Mouse (Mus musculus) stomach, embryonic 16.5 days (tissue): Measurements from ENCODE around the gene Slit3. TPM values are rescaled to one million over a fixed set of nuclear protein-coding genes. Genes with fewer than 3 reads are reported as not detected.

ENCODE experiments used
- ATAC-seq: fragments of 200-750 bp; cut with Nextera tagmentation; 2 replicates; pipeline ENCODE4 v1.8.0; 2017; ENCODE audit warnings: moderate number of reproducible peaks, moderate TSS enrichment; ENCODE audit not compliant: insufficient read depth, low FRiP score
- H3K27ac ChIP-seq: fragments of 300-500 bp; sonication (generic); 2 replicates; pipeline ENCODE4 v1.5.1; 2014; ENCODE audit warnings: low read length
- H3K27me3 ChIP-seq: fragments of 300-500 bp; sonication (generic); 2 replicates; pipeline ENCODE4 v1.6.1; 2014; ENCODE audit warnings: low read length, control low read depth, mixed read lengths; ENCODE audit not compliant: control insufficient read depth, insufficient read depth
- H3K36me3 ChIP-seq: fragments of 300-500 bp; sonication (generic); 2 replicates; pipeline ENCODE4 v1.6.1; 2014; ENCODE audit warnings: low read length; ENCODE audit not compliant: control insufficient read depth, insufficient read depth
- H3K4me1 ChIP-seq: fragments of 300-500 bp; sonication (generic); 2 replicates; pipeline ENCODE4 v1.6.1; 2014; ENCODE audit warnings: low read length, control low read depth, mixed read lengths; ENCODE audit not compliant: control insufficient read depth, insufficient read depth
- H3K4me2 ChIP-seq: fragments of 300-500 bp; sonication (generic); 2 replicates; pipeline ENCODE4 v1.6.1; 2014; ENCODE audit warnings: low read depth, low read length, mixed read lengths
- H3K4me3 ChIP-seq: fragments of 300-500 bp; sonication (generic); replicated peaks from 2 replicates; pipeline ENCODE4 v1.5.1; 2014; ENCODE audit warnings: mild to moderate bottlenecking, low read length
- H3K9ac ChIP-seq: fragments of 300-500 bp; sonication (generic); 2 replicates; pipeline ENCODE4 v1.6.1; 2014; ENCODE audit warnings: low read length
- H3K9me3 ChIP-seq: fragments of 300-500 bp; sonication (generic); replicated peaks from 2 replicates; pipeline ENCODE4 v1.6.1; 2016; ENCODE audit warnings: low read length, control low read depth; ENCODE audit not compliant: control insufficient read depth
- WGBS: fragments of 180-500 bp; shearing (Covaris S2); extraction: QIAGEN DNeasy Blood & Tissue Kit; methylation state at CpG from one replicate; pipeline ENCODE4 v1.1.7; 2014; 5-methylcytosine and 5-hydroxymethylcytosine counted together
- polyA plus RNA-seq: library from polyadenylated mRNA; unstranded; fragments of >200 nt; fragmentation: Nextera tagmentation; extraction: Ambion mirVana; gene quantifications from 2 replicates; pipeline ENCODE4 v1.2.1, GENCODE M21; 2015

The Slit3 gene
- polyA plus RNA-seq, 1 experiment from 2014 or later = 9.4 TPM

DNA sequence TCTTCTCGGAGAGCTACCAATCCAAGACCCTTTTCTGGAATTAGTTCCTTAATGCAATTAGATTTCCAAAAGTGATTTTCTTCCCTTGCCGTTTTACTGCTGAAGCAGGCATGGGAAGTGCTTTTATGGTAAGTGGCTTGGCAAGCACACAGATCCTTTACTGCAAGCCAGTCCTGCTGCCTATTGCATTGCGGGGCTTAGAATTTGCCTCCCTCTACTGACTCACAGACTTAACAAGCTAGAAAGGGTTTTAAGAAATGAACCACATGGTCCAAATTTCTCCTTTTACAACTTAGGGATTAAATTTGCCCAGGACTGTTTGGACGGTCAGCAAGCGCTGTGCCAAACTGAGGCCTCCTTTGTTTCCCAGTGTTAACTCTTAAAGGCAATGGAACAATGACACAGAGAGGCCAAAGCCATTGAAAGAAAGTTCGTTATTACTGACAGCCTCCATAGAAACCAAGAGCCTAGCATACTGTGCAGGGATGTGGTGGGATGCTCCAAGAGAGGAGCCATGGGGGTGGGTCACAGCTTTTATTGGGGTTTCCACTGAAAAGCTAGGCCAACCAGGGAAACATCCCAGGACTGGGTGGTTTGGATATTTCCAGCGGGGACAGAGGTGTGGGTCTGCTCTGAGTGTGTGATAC lies 406.9 kb downstream of the Slit3 start:
- H3K9ac ChIP-seq = no peak overlapping the region
- H3K27ac ChIP-seq = no peak overlapping the region
- H3K27me3 ChIP-seq = no peaks in the 10 kb centered on the region
- no peak for ATAC-seq
- no peaks in the 10 kb centered on the region for H3K9me3 ChIP-seq
- H3K36me3 ChIP-seq = no peaks in the 10 kb centered on the region
- no peak overlapping the region for H3K4me3 ChIP-seq
- H3K4me1 ChIP-seq = no peaks in the 10 kb centered on the region
- H3K4me2 ChIP-seq = no peak overlapping the region
- WGBS = 63% methylated on average over 7 of the region's 7 CpGs

DNA sequence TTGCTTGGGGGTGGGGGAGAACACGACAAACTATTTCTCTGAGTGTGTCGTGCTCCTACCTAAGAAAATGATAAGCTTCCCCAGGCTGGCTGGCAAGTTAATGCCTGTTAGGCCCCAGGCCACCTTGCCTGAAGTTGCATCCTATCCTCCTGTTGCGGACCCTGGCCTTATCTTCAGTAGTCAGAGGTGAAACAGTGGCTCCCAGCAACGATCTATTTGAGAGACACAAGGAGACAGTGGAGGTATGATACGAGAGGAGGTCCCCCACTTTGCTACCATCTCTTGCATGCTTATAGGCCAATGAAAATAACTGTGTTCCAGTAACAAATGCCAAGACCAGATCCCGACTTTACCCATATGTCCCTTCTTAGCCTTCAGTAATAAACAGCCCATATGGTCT lies 414.0 kb downstream of the Slit3 start:
- Histone ChIP-seq H3K27me3 (no peaks in the 10 kb centered on the region), H3K9me3 (no peaks in the 10 kb centered on the region), H3K4me2 (no peak overlapping the region), H3K9ac (no peak overlapping the region), H3K36me3 (no peaks in the 10 kb centered on the region), H3K27ac (no peak overlapping the region), H3K4me3 (no peak overlapping the region), H3K4me1 (no peaks in the 10 kb centered on the region)
- no peak for ATAC-seq
- 72% methylated on average over 6 of the region's 6 CpGs for WGBS

DNA sequence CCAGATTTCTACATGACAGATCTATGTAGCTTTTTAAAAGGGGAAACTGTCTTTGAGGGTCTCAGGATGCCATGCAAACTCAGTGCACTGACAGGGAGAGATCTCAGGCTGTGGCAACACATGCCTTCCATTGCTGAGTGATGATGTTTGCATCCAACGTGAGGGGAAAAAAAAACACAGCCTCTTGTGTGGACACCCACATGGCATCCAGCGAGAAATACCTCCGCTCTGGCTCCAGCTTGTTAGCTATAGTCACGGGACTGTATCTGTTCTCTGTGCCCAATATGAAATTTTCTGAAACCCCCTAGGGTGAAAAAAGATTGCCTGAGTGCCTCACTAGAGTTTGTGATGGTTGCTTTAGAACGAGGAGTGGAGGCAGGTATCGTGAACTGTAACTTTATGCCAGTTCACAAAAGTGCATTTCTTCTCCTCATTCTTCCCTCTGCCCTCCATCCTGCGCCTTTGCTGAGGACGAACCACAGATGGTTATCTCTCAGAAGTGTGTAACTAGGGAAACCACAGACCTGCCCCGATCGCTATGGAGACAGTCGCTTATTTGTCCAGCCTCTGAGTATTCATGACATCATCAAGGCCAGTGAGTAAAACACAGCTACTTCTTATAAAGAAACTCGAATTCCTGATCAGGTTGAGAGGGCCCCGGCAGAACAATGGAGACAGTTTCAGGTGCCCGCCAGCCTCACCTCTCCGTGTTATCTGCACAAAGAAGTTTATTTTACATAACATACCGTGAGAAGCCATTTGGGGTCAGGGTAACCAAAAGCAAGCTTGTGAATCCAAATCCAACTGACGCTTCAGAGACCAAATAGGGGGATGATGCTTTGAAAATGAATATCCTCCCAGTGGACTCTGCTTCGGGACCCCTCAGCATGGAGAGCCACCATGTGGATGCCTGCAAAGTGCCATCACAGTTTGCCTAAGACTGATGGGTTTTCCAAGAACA lies 416.4 kb downstream of the Slit3 start:
- Histone ChIP-seq H3K4me1 (no peaks in the 10 kb centered on the region), H3K36me3 (no peaks in the 10 kb centered on the region), H3K9me3 (no peaks in the 10 kb centered on the region), H3K27me3 (no peaks in the 10 kb centered on the region), H3K4me3 (no peak overlapping the region), H3K4me2 (no peak overlapping the region), H3K27ac (no peak overlapping the region), H3K9ac (no peak overlapping the region)
- WGBS = 37% methylated on average over 18 of the region's 18 CpGs
- ATAC-seq = no peak

DNA sequence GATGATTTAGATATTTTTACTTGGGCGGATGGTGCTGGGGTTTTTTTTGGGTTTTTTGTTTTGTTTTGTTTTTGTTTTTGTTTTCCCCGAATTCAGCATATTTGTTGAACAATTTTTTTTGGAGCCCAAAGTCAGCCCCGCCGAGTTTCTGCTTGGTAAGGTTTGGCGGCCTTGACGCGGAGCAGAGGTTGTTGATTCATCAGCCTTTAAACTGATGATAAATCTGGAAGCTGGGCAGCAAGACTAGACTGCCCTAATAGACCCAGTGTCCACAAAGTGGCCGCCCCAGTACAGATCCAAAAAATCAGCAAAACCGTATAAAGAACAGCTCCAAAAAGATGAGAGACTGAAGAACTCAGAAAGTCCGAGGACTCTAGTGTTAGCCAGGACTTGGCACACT lies 421.7 kb downstream of the Slit3 start:
- Histone ChIP-seq H3K27me3 (peaks cover 8% of the 10 kb centered on the region; the same call in 1 of the 2 replicates), H3K9ac (no peak overlapping the region), H3K27ac (no peak overlapping the region), H3K4me3 (no peak overlapping the region), H3K9me3 (no peaks in the 10 kb centered on the region), H3K4me1 (0 out of 2 replicates have a peak, but pooled peaks cover 3% of the 10 kb centered on the region), H3K4me2 (no peak overlapping the region), H3K36me3 (no peaks in the 10 kb centered on the region)
- no peak for ATAC-seq
- WGBS = 84% methylated on average over 10 of the region's 10 CpGs

DNA sequence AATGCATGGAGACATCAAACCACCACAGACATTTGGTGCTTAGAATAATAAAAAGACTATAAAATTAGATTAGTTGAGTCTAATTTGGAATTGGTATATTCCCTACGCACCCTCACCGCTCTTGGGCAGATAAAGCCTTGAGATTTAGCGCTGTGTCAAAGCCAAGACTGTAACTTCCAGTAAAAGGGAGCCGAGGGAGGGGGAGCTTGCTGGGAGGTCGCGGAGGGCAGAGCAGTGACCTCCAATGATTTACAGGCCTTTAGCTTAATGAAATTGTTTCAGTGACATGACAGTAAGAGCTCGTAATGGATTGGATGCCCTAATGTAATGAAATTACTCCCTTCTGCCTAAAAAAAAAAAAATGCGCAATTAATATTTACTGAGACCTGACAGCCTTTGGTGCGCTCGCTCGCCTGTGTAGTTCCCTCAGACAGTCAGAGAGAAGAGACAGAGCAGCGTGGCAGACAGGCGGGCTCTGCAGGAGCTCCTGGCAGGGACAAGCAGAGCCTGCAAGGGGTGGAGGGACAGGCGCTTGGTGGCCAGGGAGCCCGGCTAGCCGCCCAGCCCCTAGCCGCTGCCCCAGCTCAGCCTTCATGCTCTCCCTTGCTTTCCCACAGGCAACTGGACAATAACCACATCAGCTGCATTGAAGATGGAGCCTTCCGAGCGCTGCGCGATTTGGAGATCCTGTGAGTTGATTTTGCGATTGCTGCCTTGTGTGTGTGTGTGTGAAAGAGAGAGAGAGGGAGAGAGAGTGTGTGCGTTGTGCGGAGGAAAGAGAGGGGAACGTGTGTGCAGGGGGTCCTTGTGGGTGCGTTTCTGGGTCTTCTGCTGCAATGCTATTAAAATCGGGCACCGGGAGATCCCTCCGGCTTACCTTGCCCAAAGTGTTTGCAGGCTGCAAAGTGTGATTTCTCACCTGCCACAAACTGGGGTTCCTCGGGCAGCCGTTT lies 423.4 kb downstream of the Slit3 start:
- no peaks in the 10 kb centered on the region for H3K9me3 ChIP-seq
- peak overlapping the region; percentile 30 for H3K4me3 ChIP-seq
- H3K9ac ChIP-seq = peak overlapping the region; percentile 31
- no peak for ATAC-seq
- 0 out of 2 replicates have a peak, but pooled peaks cover 3% of the 10 kb centered on the region for H3K4me1 ChIP-seq
- peaks cover 8% of the 10 kb centered on the region; the same call in 1 of the 2 replicates for H3K27me3 ChIP-seq
- H3K36me3 ChIP-seq = no peaks in the 10 kb centered on the region
- H3K4me2 ChIP-seq = peak overlapping the region; percentile 40
- WGBS = 27% methylated on average over 31 of the region's 31 CpGs
- no peak overlapping the region for H3K27ac ChIP-seq

DNA sequence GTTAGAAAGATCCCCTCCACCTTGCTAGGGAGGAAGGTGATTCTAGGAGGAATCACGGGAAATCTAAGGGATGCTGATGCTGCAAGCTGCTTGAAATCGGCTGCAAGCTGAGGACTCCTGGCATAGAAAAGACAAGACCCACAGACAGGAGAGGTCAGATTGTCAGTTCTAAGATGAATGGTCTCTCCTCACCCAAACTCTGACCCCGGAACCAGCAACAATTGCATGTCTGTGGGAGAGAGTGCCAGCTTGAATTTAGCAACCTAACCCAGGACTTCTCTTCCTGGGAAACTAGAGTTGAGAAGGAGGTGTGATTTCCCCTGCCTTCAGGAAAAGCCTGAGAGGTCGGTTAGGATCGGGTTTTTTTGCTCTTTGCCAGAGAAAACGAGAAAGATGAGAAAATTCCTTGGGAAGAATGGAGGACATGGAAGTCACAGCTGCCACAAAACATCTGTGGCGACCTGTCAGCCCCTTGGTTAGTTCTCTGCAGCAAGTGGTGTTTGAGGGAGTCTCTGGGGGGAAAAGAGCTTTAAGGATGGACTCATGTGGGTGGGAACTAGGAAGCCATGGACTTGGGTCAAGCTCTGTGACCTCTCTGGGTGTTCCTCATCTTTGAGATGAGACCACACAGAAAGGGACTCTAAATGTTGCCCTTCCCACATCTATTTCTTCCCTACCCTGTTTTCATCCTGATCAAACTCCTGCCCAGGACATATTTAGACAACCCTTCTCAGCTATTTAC lies 425.2 kb downstream of the Slit3 start:
- 0 out of 2 replicates have a peak, but pooled peaks cover 3% of the 10 kb centered on the region for H3K4me1 ChIP-seq
- no peaks in the 10 kb centered on the region for H3K36me3 ChIP-seq
- 44% methylated on average over 7 of the region's 7 CpGs for WGBS
- peaks cover 8% of the 10 kb centered on the region; the same call in 1 of the 2 replicates for H3K27me3 ChIP-seq
- no peak overlapping the region for H3K4me2 ChIP-seq
- no peaks in the 10 kb centered on the region for H3K9me3 ChIP-seq
- no peak overlapping the region for H3K9ac ChIP-seq
- no peak overlapping the region for H3K4me3 ChIP-seq
- H3K27ac ChIP-seq = no peak overlapping the region
- ATAC-seq = no peak

DNA sequence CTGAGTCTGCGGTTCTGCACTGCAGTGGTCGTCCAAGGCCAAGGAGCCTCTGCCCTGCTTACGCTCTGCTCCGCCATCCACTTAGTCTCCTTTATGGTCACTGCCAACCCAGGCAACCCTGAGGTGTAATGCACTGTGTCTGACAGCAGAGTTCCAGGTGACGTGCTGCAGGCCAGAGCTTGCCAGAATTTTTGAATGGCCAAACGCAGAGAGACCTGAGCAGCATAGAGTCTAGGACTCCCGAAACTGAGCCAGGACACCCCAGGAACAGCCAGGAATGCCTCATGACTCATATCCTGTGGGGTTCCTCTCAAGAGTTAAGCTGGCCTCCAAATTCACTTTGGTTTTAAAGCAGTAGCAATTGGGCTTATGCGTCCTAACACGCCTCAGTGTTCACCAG lies 429.0 kb downstream of the Slit3 start:
- H3K36me3 ChIP-seq = no peaks in the 10 kb centered on the region
- 81% methylated on average over 9 of the region's 9 CpGs for WGBS
- no peak overlapping the region for H3K4me3 ChIP-seq
- no peak overlapping the region for H3K9ac ChIP-seq
- H3K4me2 ChIP-seq = no peak overlapping the region
- H3K27ac ChIP-seq = no peak overlapping the region
- no peaks in the 10 kb centered on the region for H3K9me3 ChIP-seq
- H3K27me3 ChIP-seq = peaks cover 4% of the 10 kb centered on the region; the same call in 1 of the 2 replicates
- no peak for ATAC-seq
- H3K4me1 ChIP-seq = no peaks in the 10 kb centered on the region

DNA sequence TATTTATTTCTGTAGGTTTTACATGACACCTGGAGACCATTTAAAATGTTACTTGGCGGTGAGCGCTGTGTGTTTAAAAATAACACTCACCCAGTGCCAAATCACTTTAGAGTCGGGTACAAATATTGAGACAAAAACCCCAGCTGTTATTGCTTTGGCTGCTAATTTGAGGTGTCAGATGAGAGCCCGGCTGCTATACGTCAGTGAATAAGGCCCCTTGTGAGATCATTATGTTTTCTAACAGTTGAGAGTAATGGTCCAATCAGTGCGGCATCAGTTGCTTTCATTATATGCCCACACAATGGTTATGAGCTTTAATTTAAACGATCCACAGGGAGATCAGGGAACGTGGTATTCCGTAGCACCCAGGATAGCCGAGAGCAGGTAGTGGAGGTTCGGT lies 435.2 kb downstream of the Slit3 start:
- Histone ChIP-seq H3K4me2 (no peak overlapping the region), H3K36me3 (no peaks in the 10 kb centered on the region), H3K4me3 (no peak overlapping the region), H3K4me1 (no peaks in the 10 kb centered on the region), H3K9me3 (no peaks in the 10 kb centered on the region), H3K27ac (no peak overlapping the region), H3K9ac (no peak overlapping the region), H3K27me3 (no peaks in the 10 kb centered on the region)
- no peak for ATAC-seq
- WGBS = 73% methylated on average over 11 of the region's 11 CpGs
